Mouse (Mus musculus) gastrocnemius, adult 2 months (tissue): ENCODE data around the gene Nmral1. TPM values are rescaled to one million over a fixed set of nuclear protein-coding genes. Genes with fewer than 3 reads are reported as not detected.
A peak's percentile ranks its signal among the peaks of the same experiment; 100 is the strongest.

Experiments
- DNase-seq: peaks from one replicate; pipeline ENCODE4 v3.0.0; 2022
- H3K27ac ChIP-seq: fragments of 200-600 bp; 2 replicates; pipeline ENCODE4 v1.8.1; 2022; ENCODE audit warnings: mild to moderate bottlenecking
- H3K4me3 ChIP-seq: fragments of 200-600 bp; 2 replicates; pipeline ENCODE4 v1.8.1; 2022; ENCODE audit warnings: mild to moderate bottlenecking, moderate library complexity
- CTCF ChIP-seq: fragments of 200-600 bp; IDR thresholded peaks from 2 replicates; pipeline ENCODE4 v1.8.1; 2022; ENCODE audit warnings: antibody characterized with exemption, mild to moderate bottlenecking, moderate library complexity
- intact Hi-C: fragments of 180-260 bp; cut with DNase I; formaldehyde crosslinking; loops from one replicate; pipeline ENCODE4 v1.15.1; 2025
- total RNA-seq, 2 experiments: library from RNA; stranded (reverse); gene quantifications; 2 replicates each; pipeline ENCODE4 v1.2.3; 2021

The Nmral1 gene
- total RNA-seq, 2 experiments from 2014 or later: 2.6 to 3.7 TPM

DNA sequence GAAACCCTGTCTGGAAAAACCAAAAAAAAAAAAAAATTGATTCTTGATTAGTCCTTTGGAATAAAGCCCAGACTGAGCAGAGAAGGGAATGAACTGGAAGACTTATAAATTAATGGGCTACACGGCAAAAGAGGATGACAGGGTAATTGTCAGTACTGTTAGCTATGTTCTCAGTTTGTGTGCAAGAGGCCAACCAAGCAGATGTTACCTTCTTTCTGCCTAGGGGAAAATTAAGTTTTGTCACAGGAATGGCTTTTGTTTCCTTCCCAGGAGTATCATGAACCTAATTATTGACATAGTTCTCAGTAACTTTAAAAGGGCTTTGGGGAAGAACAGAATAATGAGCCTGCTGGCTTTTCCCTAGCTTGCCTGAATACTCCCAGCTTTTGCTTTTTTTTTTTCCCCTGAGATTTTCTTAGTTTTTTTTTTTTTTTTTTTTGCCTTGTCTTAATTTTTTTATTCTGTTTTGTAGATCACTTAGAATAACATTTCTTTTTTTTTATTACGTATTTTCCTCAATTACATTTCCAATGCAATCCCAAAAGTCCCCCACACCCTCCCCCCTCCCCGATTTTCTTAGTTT, 11.7 kb upstream of the Nmral1 start:
- no peak for TF ChIP-seq CTCF
- Histone ChIP-seq H3K27ac (peak overlapping the region; percentile 56), H3K4me3 (no peak overlapping the region)
- intact Hi-C loops: no loop called here
- no peak for DNase-seq

DNA sequence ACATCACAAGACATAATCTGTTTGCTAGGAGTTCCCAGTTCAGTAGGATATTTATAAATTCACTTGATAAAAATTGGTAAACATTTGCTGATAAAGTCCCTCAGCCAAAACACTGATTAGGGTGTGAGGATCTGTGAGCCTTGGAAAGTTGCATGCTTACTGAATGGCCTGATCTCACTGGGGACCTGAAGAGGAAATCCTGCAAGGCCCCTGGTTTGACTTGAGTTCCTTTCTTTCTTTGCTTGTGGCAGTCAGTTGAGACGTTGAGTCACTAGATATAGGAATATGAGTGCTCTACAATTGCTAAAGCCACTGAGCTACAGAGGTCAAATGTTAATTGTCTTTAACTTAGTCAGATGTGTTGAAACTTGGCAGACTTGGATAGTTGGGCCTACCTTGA, 8.8 kb upstream of the Nmral1 start:
- intact Hi-C loops: no loop called here
- H3K4me3 ChIP-seq: peak overlapping the region; percentile 85
- peak overlapping the region; percentile 94 for H3K27ac ChIP-seq
- no peak for DNase-seq
- no peak for TF ChIP-seq CTCF

DNA sequence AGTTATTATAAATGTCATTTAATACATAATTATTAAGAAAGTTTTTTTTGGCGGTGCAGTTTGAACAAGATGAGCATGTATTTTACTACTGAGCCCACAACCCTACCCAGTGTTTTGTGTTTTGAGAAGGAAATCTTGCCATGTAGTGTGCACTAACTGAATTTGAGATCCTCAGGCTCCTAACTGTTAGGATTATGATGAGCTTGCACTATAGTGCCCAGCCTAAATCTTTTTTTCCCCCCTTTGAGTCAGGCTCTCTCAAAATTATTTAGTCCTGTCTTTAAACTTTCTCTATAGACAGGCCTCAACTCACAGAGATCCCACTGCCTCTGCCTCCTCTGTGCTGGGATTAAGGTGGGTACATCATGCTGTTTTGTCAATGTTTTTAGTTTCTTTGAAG, 8.4 kb upstream of the Nmral1 start:
- intact Hi-C loops: no loop called here
- peak overlapping the region; percentile 85 for H3K4me3 ChIP-seq
- DNase-seq: no peak
- TF ChIP-seq CTCF: no peak
- peak overlapping the region; percentile 94 for H3K27ac ChIP-seq

DNA sequence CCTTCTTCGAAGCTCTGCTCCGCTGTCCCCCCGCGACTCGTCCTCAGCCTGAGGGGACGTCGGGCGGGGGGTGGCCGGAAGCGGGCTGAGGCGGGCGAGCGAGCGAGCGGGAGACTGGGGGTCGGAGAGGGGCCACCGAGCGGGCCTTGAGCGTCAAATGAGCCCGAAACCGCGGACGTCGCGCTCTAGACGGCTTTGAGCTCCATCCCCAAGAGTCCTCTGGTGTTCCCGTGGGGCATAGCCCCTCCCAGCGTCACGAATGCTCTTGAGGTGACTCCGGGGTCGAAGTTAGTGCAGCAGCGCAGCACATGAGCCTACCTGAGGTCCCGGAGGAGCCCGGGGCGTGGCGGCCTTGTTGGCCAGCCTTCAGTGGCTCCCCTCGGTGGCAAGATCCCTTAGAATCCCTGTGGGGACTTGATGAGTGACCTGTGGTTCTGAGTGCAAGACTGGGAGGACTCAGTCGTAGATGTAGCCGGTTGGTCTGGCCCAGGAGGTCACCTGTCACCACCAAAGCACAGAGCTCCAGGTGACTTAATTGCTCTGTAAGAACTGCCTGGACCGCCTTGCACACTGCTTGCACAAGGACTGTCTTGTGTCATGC, 7.5 kb upstream of the Nmral1 start:
- Histone ChIP-seq H3K4me3 (peak overlapping the region; percentile 85), H3K27ac (peak overlapping the region; percentile 94)
- intact Hi-C loops: no loop called here
- no peak for TF ChIP-seq CTCF
- DNase-seq: no peak

DNA sequence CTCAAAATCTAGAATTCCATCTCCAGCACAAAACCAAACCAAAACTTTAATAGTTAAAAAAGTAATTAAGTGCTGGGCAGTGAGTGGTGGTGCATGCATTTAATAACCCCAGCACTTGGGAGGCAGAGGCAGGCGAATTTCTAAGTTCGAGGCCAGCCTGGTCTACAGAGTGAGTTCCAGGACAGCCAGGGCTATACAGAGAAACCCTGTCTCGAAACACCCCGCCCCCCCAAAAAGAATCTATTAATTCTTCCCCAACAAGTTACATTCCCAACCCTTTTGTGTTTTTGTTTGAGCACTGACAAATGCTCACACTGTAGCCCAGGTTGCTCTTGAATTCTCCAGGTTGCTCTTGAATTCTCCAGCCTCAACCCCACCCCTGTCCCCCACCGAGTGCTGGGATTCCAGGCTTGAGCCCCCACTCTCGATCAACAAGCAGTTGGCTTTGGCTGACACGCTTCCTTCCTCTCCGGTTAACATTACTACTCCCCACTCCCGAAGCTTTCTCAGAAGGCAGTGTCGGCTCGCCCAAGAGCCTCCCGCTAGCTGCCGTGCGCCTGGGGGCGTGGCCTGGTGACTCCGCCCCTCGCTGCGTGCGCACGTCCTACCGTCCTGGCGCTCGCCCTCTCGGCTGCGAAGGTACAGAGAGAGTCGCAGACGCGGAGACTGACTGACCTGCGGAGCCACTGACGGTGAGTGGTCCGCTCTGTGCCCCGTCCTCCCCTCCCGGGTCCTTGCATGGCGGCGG, 6.8 kb upstream of the Nmral1 start, which contains the start of gene Hmox2:
Gene Hmox2 (plus strand): TSS at position 582 of the 748 bp plus-strand sequence.
- peak within 1 kb of the TSS; percentile 94 for H3K27ac ChIP-seq

DNA sequence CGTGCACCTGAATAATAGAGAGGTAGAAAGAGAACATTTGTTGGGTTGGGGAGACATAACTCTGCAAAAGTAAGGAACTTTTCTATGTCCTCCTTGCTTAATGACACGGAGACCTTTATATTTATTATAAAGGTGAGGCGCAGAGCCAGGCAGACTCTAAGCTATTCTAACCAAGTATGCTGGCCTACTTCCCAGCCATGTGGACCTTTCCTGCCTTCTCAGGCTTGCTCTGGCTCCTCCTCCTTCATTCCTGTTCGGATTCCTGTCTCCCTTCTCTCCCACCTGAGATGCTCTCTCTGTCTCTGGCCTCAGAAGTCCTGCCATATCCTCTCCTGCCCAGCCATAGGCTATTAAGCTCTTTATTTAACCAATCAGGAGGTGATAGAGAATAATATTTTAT, 6.1 kb upstream of the Nmral1 start:
- peak; percentile 7 for DNase-seq
- TF ChIP-seq CTCF: no peak
- Histone ChIP-seq H3K4me3 (no peak overlapping the region), H3K27ac (no peak overlapping the region)
- intact Hi-C loops: no loop called here

More for the DNA sequence above, 6.8 kb upstream of the Nmral1 start, which contains the start of gene Hmox2:
- peak within 1 kb of the TSS; percentile 85 for H3K4me3 ChIP-seq
- intact Hi-C loops: no loop called here
- DNase-seq: peak; percentile 97
- TF ChIP-seq CTCF: no peak

DNA sequence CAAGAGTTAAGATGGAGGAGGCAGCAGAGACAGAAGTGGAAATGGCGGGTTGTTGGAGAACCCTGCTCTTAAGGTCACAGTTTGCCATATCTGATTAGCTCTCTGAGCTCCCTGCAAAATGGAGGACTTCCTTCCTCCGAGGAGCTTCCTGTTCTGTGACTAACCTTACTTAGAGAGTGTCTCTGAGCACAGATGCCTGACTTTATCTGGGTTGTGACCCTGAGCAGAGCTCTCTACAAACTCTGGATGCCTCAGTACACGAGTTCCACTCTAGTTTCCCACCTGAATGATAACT, 3.7 kb upstream of the Nmral1 start:
- intact Hi-C loops: no loop called here
- H3K27ac ChIP-seq: peak overlapping the region; percentile 8; the same call in 1 of the 2 replicates
- H3K4me3 ChIP-seq: no peak overlapping the region
- TF ChIP-seq CTCF: no peak
- DNase-seq: no peak

DNA sequence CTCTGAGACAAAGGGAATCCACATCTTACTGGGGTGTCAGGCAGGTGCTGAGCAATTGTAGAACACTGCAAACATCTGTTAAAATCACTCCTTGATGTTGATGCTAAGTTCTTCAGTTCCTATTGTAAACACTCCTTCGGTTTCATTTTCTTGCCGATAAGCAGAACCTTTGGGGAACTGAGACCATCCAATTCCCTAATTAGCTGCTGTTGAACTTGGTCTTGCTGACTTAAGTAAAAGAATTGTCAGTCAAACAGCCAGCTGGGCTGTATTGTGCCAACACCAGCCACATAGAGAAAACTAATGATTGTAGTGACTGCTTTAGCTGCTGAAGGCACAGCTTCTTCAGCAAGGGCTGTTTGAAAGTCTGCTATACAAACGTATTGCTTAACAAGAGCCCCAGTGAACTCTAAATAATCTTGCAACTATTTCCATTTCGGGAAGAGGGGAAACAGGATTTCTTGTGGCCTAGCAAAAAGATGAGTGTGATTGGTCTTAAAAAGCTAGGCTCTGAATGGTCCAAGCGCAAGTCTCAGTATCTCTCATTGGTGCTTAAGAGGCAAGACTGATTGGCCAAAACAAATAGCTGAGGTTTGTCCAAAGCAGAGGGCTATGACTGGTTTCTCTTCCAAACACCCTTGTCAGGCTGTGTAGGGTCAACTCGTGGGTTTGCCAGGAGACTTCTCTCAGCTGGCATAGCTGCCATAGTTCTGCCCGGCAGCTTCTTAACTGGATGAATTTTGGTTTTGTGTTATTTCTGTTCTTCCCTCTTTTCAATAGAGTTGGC, 3.2 kb upstream of the Nmral1 start:
- intact Hi-C loops: no loop called here
- Histone ChIP-seq H3K4me3 (no peak overlapping the region), H3K27ac (peak overlapping the region; percentile 39; the same call in 1 of the 2 replicates)
- TF ChIP-seq CTCF: no peak
- DNase-seq: no peak

DNA sequence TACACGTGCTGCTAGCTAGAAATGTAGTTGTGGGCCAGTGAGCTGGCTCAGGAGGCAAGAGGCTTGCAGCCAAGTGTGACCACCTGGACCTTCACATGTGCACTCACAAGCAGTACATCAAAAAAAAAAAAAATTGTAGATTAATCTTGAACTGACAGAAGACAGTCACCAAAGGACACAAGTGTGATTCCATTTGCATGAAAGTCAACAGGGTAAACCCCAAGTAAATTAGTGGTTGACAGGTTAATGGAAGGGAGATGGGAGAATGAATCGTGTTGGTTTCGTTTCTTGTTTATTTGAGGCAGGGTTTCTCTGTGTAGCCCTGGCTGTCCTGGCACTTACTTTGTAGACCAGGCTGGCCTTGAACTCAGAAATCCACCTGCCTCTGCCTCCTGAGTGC, 1.3 kb downstream of the Nmral1 start:
- DNase-seq: no peak
- intact Hi-C loops: no loop called here
- Histone ChIP-seq H3K4me3 (peak overlapping the region; percentile 77; the same call in 1 of the 2 replicates), H3K27ac (no peak overlapping the region)
- no peak for TF ChIP-seq CTCF

DNA sequence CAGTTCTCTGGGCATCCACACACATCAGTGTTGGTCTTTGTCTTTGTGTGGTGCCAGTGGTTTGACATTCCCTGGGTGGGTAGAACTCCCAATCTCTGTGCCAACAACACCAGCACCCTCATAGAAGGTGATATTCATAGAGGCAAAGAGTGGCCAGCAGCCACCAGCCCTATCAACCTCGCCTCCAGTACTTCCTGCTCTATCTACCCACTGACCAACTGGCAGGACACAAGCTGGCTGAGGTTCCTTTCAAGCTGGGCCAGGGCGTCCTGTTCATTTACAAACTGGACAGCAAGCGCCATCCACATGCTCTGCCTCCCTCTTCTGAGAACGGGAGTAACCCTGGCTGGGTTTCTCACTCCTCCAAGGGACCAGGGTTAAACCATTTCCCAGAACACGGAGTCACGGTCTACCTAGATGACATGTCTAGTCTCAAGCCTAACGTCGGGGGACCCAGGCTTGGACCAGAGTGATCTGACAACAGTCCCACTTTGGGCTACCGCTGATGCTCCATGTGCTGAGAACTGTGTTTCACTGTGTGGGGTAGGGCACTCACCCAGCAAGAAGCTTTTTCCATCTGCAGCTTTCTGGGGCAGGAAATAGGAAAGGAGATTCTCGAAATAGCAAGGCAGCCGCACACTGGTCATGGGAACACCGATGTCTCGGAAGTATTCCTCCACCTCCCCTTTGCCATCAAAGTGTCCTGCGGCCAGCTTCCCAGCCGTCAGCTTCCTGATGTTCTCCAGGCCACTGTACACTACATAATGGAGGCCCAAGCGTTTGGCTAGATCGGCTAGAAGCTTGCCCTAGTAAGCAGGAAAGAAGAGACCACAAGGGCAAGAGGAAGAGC, 5.1 kb downstream of the Nmral1 start:
- Histone ChIP-seq H3K27ac (peak overlapping the region; percentile 38; the same call in 1 of the 2 replicates), H3K4me3 (no peak overlapping the region)
- TF ChIP-seq CTCF: no peak
- no peak for DNase-seq
- intact Hi-C loops: no loop called here

DNA sequence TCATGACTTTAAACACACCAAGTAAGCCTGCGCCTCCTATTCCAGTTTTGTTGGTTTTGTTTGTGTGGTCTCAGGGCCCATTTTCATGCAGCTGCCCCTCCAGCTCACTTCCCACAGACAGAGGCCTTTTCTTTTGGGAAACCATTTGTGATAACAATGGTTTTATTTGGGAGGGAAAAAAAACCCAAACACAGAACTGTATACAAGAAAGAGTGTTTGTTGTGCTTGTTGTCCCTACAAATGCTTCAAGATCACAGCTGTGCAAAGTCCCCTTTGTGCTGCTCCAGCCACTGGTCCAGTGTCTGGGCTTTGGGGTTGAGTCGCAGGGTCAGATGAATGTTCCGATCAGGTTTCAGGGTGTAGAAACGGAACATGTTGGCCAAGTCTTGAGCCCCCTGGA, 8.0 kb downstream of the Nmral1 start:
- no peak for DNase-seq
- H3K4me3 ChIP-seq: no peak overlapping the region
- H3K27ac ChIP-seq: no peak overlapping the region
- intact Hi-C loops: no loop called here
- TF ChIP-seq CTCF: no peak

DNA sequence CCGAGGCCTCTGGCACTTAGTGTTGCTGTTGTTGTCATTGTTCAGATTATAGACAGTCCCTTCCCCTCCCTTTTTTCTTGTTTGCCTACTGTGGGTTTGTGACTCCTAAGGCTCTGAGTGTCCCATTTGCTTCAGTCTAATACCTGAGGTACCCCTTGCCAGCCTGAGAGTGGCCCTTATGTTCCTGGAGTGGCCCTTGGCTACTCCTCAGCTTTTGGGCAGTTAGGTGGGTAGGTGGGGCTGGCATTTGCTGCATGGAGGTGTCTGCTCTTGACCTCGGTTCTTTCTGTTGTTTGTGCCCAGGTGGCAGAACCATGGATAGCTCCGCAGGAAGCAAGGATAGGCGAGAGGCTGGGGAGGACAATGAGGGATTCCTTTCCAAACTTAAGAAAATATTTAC, 13.6 kb downstream of the Nmral1 start:
- Histone ChIP-seq H3K4me3 (no peak overlapping the region), H3K27ac (no peak overlapping the region)
- TF ChIP-seq CTCF: no peak
- DNase-seq: no peak
- intact Hi-C loops: no loop called here
